Mouse (Mus musculus) hematopoietic stem cell, adult 5-6 weeks (primary cell): Measurements from ENCODE around the gene Srp9. TPM values are rescaled to one million over a fixed set of nuclear protein-coding genes. Genes with fewer than 3 reads are reported as not detected.

ENCODE experiments used
- total RNA-seq: library from RNA; stranded (forward); fragments of 172-1452, 232-1000 nt; gene quantifications from 2 replicates; pipeline ENCODE4 v1.2.3, GENCODE M21; 2017

Gene Srp9
- total RNA-seq, 1 experiment from 2014 or later: 82.5 TPM

Other genes starting within 250 kb of the Srp9 start
- gene Enah, start 104.7 kb upstream of the Srp9 start, total RNA-seq: 0.05 and 1.4 TPM in 2 replicates
- gene Vmn1r1, start 39.7 kb downstream of the Srp9 start, total RNA-seq: not detected in 2 replicates
- 36.2 and 38.5 TPM in 2 replicates for gene Degs1, start 158.1 kb downstream of the Srp9 start, total RNA-seq
- gene Fbxo28, start 216.9 kb downstream of the Srp9 start, total RNA-seq: 20.1 and 20.3 TPM in 2 replicates